Mouse (Mus musculus) left cerebral cortex, adult 2 months (tissue): ENCODE data around the gene Lysmd4. TPM values are rescaled to one million over a fixed set of nuclear protein-coding genes. Genes with fewer than 3 reads are reported as not detected.

Experiments
- DNase-seq, 2 experiments: peaks; one replicate each; pipeline ENCODE4 v3.0.0; 2021 to 2022; ENCODE audit warnings: low spot score in 2 of 2, mixed read lengths in 1 of 2; ENCODE audit errors: extremely low spot score in 1 of 2
- H3K27ac ChIP-seq: fragments of 200-600 bp; 2 replicates; pipeline ENCODE4 v1.8.1; 2022
- H3K4me3 ChIP-seq: fragments of 200-600 bp; 2 replicates; pipeline ENCODE4 v1.8.1; 2022
- CTCF ChIP-seq: fragments of 200-600 bp; IDR thresholded peaks from 2 replicates; pipeline ENCODE4 v1.8.1; 2022; ENCODE audit warnings: antibody characterized with exemption, mild to moderate bottlenecking, moderate library complexity
- intact Hi-C: fragments of 180-260 bp; cut with DNase I; formaldehyde crosslinking; loops from one replicate; pipeline ENCODE4 v1.15.1; 2025
- total RNA-seq, 2 experiments: library from RNA; stranded (reverse); gene quantifications; 2 replicates each; pipeline ENCODE4 v1.2.3; 2021

Lysmd4 gene
- total RNA-seq, 2 experiments from 2014 or later = 33.7 to 36.1 TPM

- TF ChIP-seq CTCF = no peak
- intact Hi-C loops = no loop called here
These were observed 69.0 kb downstream of the Lysmd4 start for GRCm38 (mm10) chr7:67291356-67291755.

GRCm38 (mm10) chr7:67296419-67296818, 74.1 kb downstream of the Lysmd4 start:
- no peak for TF ChIP-seq CTCF
- H3K27ac ChIP-seq = no peak overlapping the region
- DNase-seq = no peak
- no peak overlapping the region for H3K4me3 ChIP-seq
- intact Hi-C loops = no loop called here

More at GRCm38 (mm10) chr7:67291356-67291755, 69.0 kb downstream of the Lysmd4 start:
- H3K4me3 ChIP-seq = no peak overlapping the region
- no peak overlapping the region for H3K27ac ChIP-seq
- DNase-seq = no peak

GRCm38 (mm10) chr7:67304937-67305336, 82.6 kb downstream of the Lysmd4 start:
- intact Hi-C loops = no loop called here
- H3K27ac ChIP-seq = no peak overlapping the region
- no peak for TF ChIP-seq CTCF
- no peak for DNase-seq
- no peak overlapping the region for H3K4me3 ChIP-seq

GRCm38 (mm10) chr7:67307078-67307477, 84.7 kb downstream of the Lysmd4 start:
- intact Hi-C loops = no loop called here
- DNase-seq = no peak
- H3K4me3 ChIP-seq = no peak overlapping the region
- no peak overlapping the region for H3K27ac ChIP-seq
- TF ChIP-seq CTCF = no peak

GRCm38 (mm10) chr7:67308102-67308501, 85.8 kb downstream of the Lysmd4 start:
- DNase-seq = no peak
- intact Hi-C loops = no loop called here
- Histone ChIP-seq H3K4me3 (no peak overlapping the region), H3K27ac (no peak overlapping the region)
- no peak for TF ChIP-seq CTCF

- no peak for TF ChIP-seq CTCF
- H3K27ac ChIP-seq = no peak overlapping the region
- H3K4me3 ChIP-seq = no peak overlapping the region
- intact Hi-C loops = no loop called here
- DNase-seq = no peak
These were observed 87.8 kb downstream of the Lysmd4 start for GRCm38 (mm10) chr7:67310151-67310550.

- DNase-seq = no peak
- TF ChIP-seq CTCF = no peak
- Histone ChIP-seq H3K27ac (no peak overlapping the region), H3K4me3 (no peak overlapping the region)
- intact Hi-C loops = no loop called here
These were observed 90.9 kb downstream of the Lysmd4 start for GRCm38 (mm10) chr7:67313200-67313599.

- no peak overlapping the region for H3K27ac ChIP-seq
- no peak for TF ChIP-seq CTCF
- DNase-seq = no peak
- H3K4me3 ChIP-seq = no peak overlapping the region
- intact Hi-C loops = no loop called here
These were observed 96.4 kb downstream of the Lysmd4 start for GRCm38 (mm10) chr7:67318697-67319096.

- intact Hi-C loops = no loop called here
- TF ChIP-seq CTCF = no peak
- Histone ChIP-seq H3K27ac (no peak overlapping the region), H3K4me3 (no peak overlapping the region)
- no peak for DNase-seq
These were observed 98.0 kb downstream of the Lysmd4 start for GRCm38 (mm10) chr7:67320359-67320758.

GRCm38 (mm10) chr7:67342067-67342625, 119.8 kb downstream of the Lysmd4 start:
- intact Hi-C loops = no loop called here
- no peak for TF ChIP-seq CTCF
- Histone ChIP-seq H3K27ac (no peak overlapping the region), H3K4me3 (no peak overlapping the region)
- DNase-seq = no peak

- no peak for DNase-seq
- intact Hi-C loops = no loop called here
- H3K27ac ChIP-seq = no peak overlapping the region
These were observed 122.1 kb downstream of the Lysmd4 start for GRCm38 (mm10) chr7:67344443-67344842.

GRCm38 (mm10) chr7:67352989-67353388, 130.6 kb downstream of the Lysmd4 start:
- Histone ChIP-seq H3K4me3 (no peak overlapping the region), H3K27ac (no peak overlapping the region)
- intact Hi-C loops = no loop called here
- TF ChIP-seq CTCF = no peak
- no peak for DNase-seq

More at GRCm38 (mm10) chr7:67344443-67344842, 122.1 kb downstream of the Lysmd4 start:
- TF ChIP-seq CTCF = no peak
- no peak overlapping the region for H3K4me3 ChIP-seq

GRCm38 (mm10) chr7:67353667-67354066, 131.3 kb downstream of the Lysmd4 start:
- Histone ChIP-seq H3K4me3 (no peak overlapping the region), H3K27ac (no peak overlapping the region)
- DNase-seq = no peak
- intact Hi-C loops = no loop called here
- peak; percentile 42 for TF ChIP-seq CTCF
